Comparison of ENCODE assay signal across 8 mouse cellular contexts in the genomic region with DNA sequence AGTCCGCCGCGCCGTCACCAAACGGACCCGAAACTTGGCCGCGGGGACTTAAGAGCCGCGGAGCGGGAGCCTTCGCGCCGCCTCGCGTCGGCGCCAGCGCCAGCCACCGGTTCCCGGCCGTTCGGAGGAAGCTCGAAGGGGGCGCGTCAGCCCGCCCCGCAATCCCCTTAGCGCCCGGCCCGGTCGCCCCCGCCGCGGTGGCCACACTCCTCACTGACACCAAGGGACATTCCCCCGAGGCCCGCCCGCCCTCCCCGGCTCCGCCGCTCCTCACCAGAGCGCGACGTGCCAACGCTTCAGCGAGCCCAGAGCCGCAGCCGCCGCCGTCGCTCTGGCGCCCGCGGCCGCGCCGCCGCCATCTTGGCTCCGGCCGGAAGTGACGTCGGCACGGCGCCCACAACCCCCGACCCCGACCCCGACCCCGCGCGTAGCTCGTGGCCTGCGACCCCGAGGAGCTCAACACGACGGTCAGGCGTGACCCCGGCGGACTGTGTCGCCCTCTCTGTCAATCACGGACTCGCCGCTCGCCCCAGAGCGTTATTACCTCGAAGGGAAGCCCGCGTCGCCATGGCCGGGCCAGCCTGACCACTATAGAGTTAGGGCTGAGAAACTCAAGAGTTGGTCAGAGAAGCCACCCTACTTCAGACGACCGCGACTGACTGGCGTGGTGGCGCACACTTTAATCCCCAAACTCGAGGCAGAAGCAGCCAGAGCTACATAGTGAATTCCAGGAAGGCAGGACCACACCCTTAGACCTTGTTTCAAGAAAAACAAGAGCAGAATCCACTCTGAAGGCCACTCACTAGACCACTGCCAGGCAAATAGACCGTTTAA. TPM values are rescaled to one million over a fixed set of nuclear protein-coding genes. Genes with fewer than 3 reads are reported as not detected.
DNase-seq lines count a peak whose midpoint lies in the region; ATAC-seq and TF ChIP-seq lines count a peak whose summit lies in the region.

A gene (minus strand): TSS at position 655 of the 834 bp plus-strand sequence.

- peak; percentile 20 to 43 for ATAC-seq in hematopoietic stem cell, adult 5-6 weeks (replicated peaks in 1 of 2; ENCODE audit: insufficient read depth in 1 of 2, low FRiP score in 2 of 2, low TSS enrichment in 1 of 2, low read depth in 1 of 2, poor library complexity in 2 of 2, severe bottlenecking in 2 of 2)
- ATAC-seq in lung, embryonic 14.5 days (ENCODE audit: insufficient read depth) = peak; percentile 83
- ATAC-seq in neutrophil, adult 5-6 weeks (ENCODE audit: extremely low read depth, insufficient number of reproducible peaks, low FRiP score, poor library complexity, severe bottlenecking) = peak; percentile 47

- peak within 1 kb of the TSS; percentile 84 for H3K27ac ChIP-seq in lung, embryonic 14.5 days (ENCODE audit: low read depth)

- TF ChIP-seq CTCF in lung, embryonic 14.5 days (IDR thresholded peaks at IDR 0.05; ENCODE audit: low read depth) = no peak

- H3K4me3 ChIP-seq in lung, embryonic 14.5 days (ENCODE audit: low read depth, low read length) = peak within 1 kb of the TSS; percentile 79

- peak; percentile 73 for DNase-seq in Muller cell, postnatal 12 days (ENCODE audit: inconsistent ontology term)
- peak; percentile 71 for DNase-seq in cerebellum, adult 9-11 months
- DNase-seq in frontal cortex, adult 2 months (ENCODE audit: extremely low spot score in 1 of 2, low spot score in 1 of 2) = peak in 1 of 2 experiments; percentile 55
- peak; percentile 10 for DNase-seq in layer of hippocampus, adult 9-10 months (ENCODE audit: low spot score)
- DNase-seq in lung, embryonic 14.5 days = peak; percentile 81
- peak; percentile 78 for DNase-seq in testis, postnatal 14 days (ENCODE audit: low spot score)

- H3K36me3 ChIP-seq in lung, embryonic 14.5 days (ENCODE audit: insufficient read depth) = no peaks in the 10 kb centered on the region

- peaks cover 3% of the 10 kb centered on the region; the same call in 1 of the 2 replicates for H3K4me1 ChIP-seq in lung, embryonic 14.5 days (ENCODE audit: insufficient read depth)

- no peaks in the 10 kb centered on the region for H3K27me3 ChIP-seq in lung, embryonic 14.5 days (ENCODE audit: insufficient read depth, low read length)

- H3K9ac ChIP-seq in lung, embryonic 14.5 days = peak within 1 kb of the TSS; percentile 92

- 2% methylated on average over 85 of the region's 96 CpGs for WGBS in lung, embryonic 14.5 days

- no peaks in the 10 kb centered on the region for H3K9me3 ChIP-seq in lung, embryonic 14.5 days (ENCODE audit: low read depth, low read length)

- H3K4me2 ChIP-seq in lung, embryonic 14.5 days = peak within 1 kb of the TSS; percentile 89

RNA-seq across cellular contexts. Expression of the gene that starts here (rescaled TPM):
- polyA plus RNA-seq in frontal cortex, adult 2 months (2012; rRNA removed) = 19.2 and 19.6 TPM in 2 replicates
- total RNA-seq in hematopoietic stem cell, adult 5-6 weeks (2017) = 18.0 and 19.9 TPM in 2 replicates
- polyA plus RNA-seq in lung, embryonic 14.5 days (2014; fragmentation: Nextera tagmentation; extraction: Ambion mirVana) = 12.0 and 12.1 TPM in 2 replicates
- 66.9 and 68.1 TPM in 2 replicates for total RNA-seq in neutrophil, adult 5-6 weeks (2017)

Comparison
In these comparisons a context has a peak if more than half of its experiments do, and no peak if none do; other contexts are left out.
1. ATAC-seq: peak in every context shown above with its lines; median percentile 83 in lung, embryonic 14.5 days; 47 in neutrophil, adult 5-6 weeks; 32 in hematopoietic stem cell, adult 5-6 weeks.